Mouse (Mus musculus): ENCODE data around the gene Zfp451. TPM values are rescaled to one million over a fixed set of nuclear protein-coding genes. Genes with fewer than 3 reads are reported as not detected.
A peak's percentile ranks its signal among the peaks of the same experiment; 100 is the strongest.

Gene Zfp451
- polyA plus RNA-seq, 1 experiment: 152 TPM

- TF ChIP-seq POLR2A (IDR thresholded peaks at IDR 0.05; ENCODE audit: control insufficient read depth, low read depth, low read length) (no peak), CTCF (IDR thresholded peaks at IDR 0.05; ENCODE audit: control insufficient read depth, insufficient read depth, insufficient replicate concordance, low read depth, low read length) (no peak)
- Histone ChIP-seq H3K27ac (ENCODE audit: control insufficient read depth, insufficient read depth, low read depth, low read length) (no peak overlapping the region), H3K27me3 (ENCODE audit: control insufficient read depth, insufficient read depth, low read length) (no peaks in the 10 kb centered on the region), H3K4me1 (ENCODE audit: control insufficient read depth, insufficient read depth, low read length) (no peaks in the 10 kb centered on the region), H3K36me3 (ENCODE audit: control insufficient read depth, insufficient read depth, low read length) (no peaks in the 10 kb centered on the region; the same call in 1 of the 2 replicates), H3K4me3 (ENCODE audit: control insufficient read depth, low read depth, low read length) (no peak overlapping the region)
Measured at GRCm38 (mm10) chr1:33803323-33803722, 11.1 kb downstream of the Zfp451 start.

GRCm38 (mm10) chr1:33799620-33800019, 14.8 kb downstream of the Zfp451 start:
- no peak overlapping the region for H3K4me3 ChIP-seq (ENCODE audit: control insufficient read depth, low read depth, low read length)
- H3K4me1 ChIP-seq (ENCODE audit: control insufficient read depth, insufficient read depth, low read length): no peaks in the 10 kb centered on the region
- H3K36me3 ChIP-seq (ENCODE audit: control insufficient read depth, insufficient read depth, low read length): no peaks in the 10 kb centered on the region; the same call in 1 of the 2 replicates
- no peaks in the 10 kb centered on the region for H3K27me3 ChIP-seq (ENCODE audit: control insufficient read depth, insufficient read depth, low read length)
- TF ChIP-seq POLR2A (IDR thresholded peaks at IDR 0.05; ENCODE audit: control insufficient read depth, low read depth, low read length): no peak
- no peak for TF ChIP-seq CTCF (IDR thresholded peaks at IDR 0.05; ENCODE audit: control insufficient read depth, insufficient read depth, insufficient replicate concordance, low read depth, low read length)
- no peak overlapping the region for H3K27ac ChIP-seq (ENCODE audit: control insufficient read depth, insufficient read depth, low read depth, low read length)

GRCm38 (mm10) chr1:33788493-33788892, 25.9 kb downstream of the Zfp451 start:
- TF ChIP-seq CTCF (IDR thresholded peaks at IDR 0.05; ENCODE audit: control insufficient read depth, insufficient read depth, insufficient replicate concordance, low read depth, low read length): no peak
- TF ChIP-seq POLR2A (IDR thresholded peaks at IDR 0.05; ENCODE audit: control insufficient read depth, low read depth, low read length): no peak
- no peaks in the 10 kb centered on the region for H3K4me1 ChIP-seq (ENCODE audit: control insufficient read depth, insufficient read depth, low read length)
- H3K27me3 ChIP-seq (ENCODE audit: control insufficient read depth, insufficient read depth, low read length): no peaks in the 10 kb centered on the region
- peak overlapping the region; percentile 48; the same call in 1 of the 2 replicates for H3K27ac ChIP-seq (ENCODE audit: control insufficient read depth, insufficient read depth, low read depth, low read length)
- no peak overlapping the region for H3K4me3 ChIP-seq (ENCODE audit: control insufficient read depth, low read depth, low read length)
- H3K36me3 ChIP-seq (ENCODE audit: control insufficient read depth, insufficient read depth, low read length): no peaks in the 10 kb centered on the region

GRCm38 (mm10) chr1:33788072-33788471, 26.3 kb downstream of the Zfp451 start:
- Histone ChIP-seq H3K4me1 (ENCODE audit: control insufficient read depth, insufficient read depth, low read length) (no peaks in the 10 kb centered on the region), H3K36me3 (ENCODE audit: control insufficient read depth, insufficient read depth, low read length) (no peaks in the 10 kb centered on the region), H3K27ac (ENCODE audit: control insufficient read depth, insufficient read depth, low read depth, low read length) (no peak overlapping the region; the same call in 1 of the 2 replicates), H3K4me3 (ENCODE audit: control insufficient read depth, low read depth, low read length) (no peak overlapping the region), H3K27me3 (ENCODE audit: control insufficient read depth, insufficient read depth, low read length) (no peaks in the 10 kb centered on the region)
- TF ChIP-seq POLR2A (IDR thresholded peaks at IDR 0.05; ENCODE audit: control insufficient read depth, low read depth, low read length) (no peak), CTCF (IDR thresholded peaks at IDR 0.05; ENCODE audit: control insufficient read depth, insufficient read depth, insufficient replicate concordance, low read depth, low read length) (no peak)

GRCm38 (mm10) chr1:33784561-33784960, 29.8 kb downstream of the Zfp451 start:
- Histone ChIP-seq H3K27me3 (ENCODE audit: control insufficient read depth, insufficient read depth, low read length) (no peaks in the 10 kb centered on the region), H3K4me1 (ENCODE audit: control insufficient read depth, insufficient read depth, low read length) (no peaks in the 10 kb centered on the region), H3K27ac (ENCODE audit: control insufficient read depth, insufficient read depth, low read depth, low read length) (no peak overlapping the region), H3K36me3 (ENCODE audit: control insufficient read depth, insufficient read depth, low read length) (no peaks in the 10 kb centered on the region), H3K4me3 (ENCODE audit: control insufficient read depth, low read depth, low read length) (no peak overlapping the region)
- TF ChIP-seq POLR2A (IDR thresholded peaks at IDR 0.05; ENCODE audit: control insufficient read depth, low read depth, low read length): no peak
- no peak for TF ChIP-seq CTCF (IDR thresholded peaks at IDR 0.05; ENCODE audit: control insufficient read depth, insufficient read depth, insufficient replicate concordance, low read depth, low read length)

- H3K27ac ChIP-seq (ENCODE audit: control insufficient read depth, insufficient read depth, low read depth, low read length): no peak overlapping the region
- no peak overlapping the region for H3K4me3 ChIP-seq (ENCODE audit: control insufficient read depth, low read depth, low read length)
- no peak for TF ChIP-seq CTCF (IDR thresholded peaks at IDR 0.05; ENCODE audit: control insufficient read depth, insufficient read depth, insufficient replicate concordance, low read depth, low read length)
- no peak for TF ChIP-seq POLR2A (IDR thresholded peaks at IDR 0.05; ENCODE audit: control insufficient read depth, low read depth, low read length)
- no peaks in the 10 kb centered on the region for H3K4me1 ChIP-seq (ENCODE audit: control insufficient read depth, insufficient read depth, low read length)
- peaks cover 2% of the 10 kb centered on the region for H3K36me3 ChIP-seq (ENCODE audit: control insufficient read depth, insufficient read depth, low read length)
- H3K27me3 ChIP-seq (ENCODE audit: control insufficient read depth, insufficient read depth, low read length): no peaks in the 10 kb centered on the region
Measured at GRCm38 (mm10) chr1:33776175-33776611, 38.2 kb downstream of the Zfp451 start.

GRCm38 (mm10) chr1:33772106-33772505, 42.3 kb downstream of the Zfp451 start:
- no peak for TF ChIP-seq POLR2A (IDR thresholded peaks at IDR 0.05; ENCODE audit: control insufficient read depth, low read depth, low read length)
- no peak for TF ChIP-seq CTCF (IDR thresholded peaks at IDR 0.05; ENCODE audit: control insufficient read depth, insufficient read depth, insufficient replicate concordance, low read depth, low read length)
- no peaks in the 10 kb centered on the region for H3K27me3 ChIP-seq (ENCODE audit: control insufficient read depth, insufficient read depth, low read length)
- no peaks in the 10 kb centered on the region; the same call in 1 of the 2 replicates for H3K36me3 ChIP-seq (ENCODE audit: control insufficient read depth, insufficient read depth, low read length)
- no peak overlapping the region for H3K27ac ChIP-seq (ENCODE audit: control insufficient read depth, insufficient read depth, low read depth, low read length)
- no peak overlapping the region for H3K4me3 ChIP-seq (ENCODE audit: control insufficient read depth, low read depth, low read length)
- no peaks in the 10 kb centered on the region for H3K4me1 ChIP-seq (ENCODE audit: control insufficient read depth, insufficient read depth, low read length)

GRCm38 (mm10) chr1:33771621-33772020, 42.8 kb downstream of the Zfp451 start:
- H3K4me1 ChIP-seq (ENCODE audit: control insufficient read depth, insufficient read depth, low read length): no peaks in the 10 kb centered on the region
- no peaks in the 10 kb centered on the region; the same call in 1 of the 2 replicates for H3K36me3 ChIP-seq (ENCODE audit: control insufficient read depth, insufficient read depth, low read length)
- no peak for TF ChIP-seq POLR2A (IDR thresholded peaks at IDR 0.05; ENCODE audit: control insufficient read depth, low read depth, low read length)
- TF ChIP-seq CTCF (IDR thresholded peaks at IDR 0.05; ENCODE audit: control insufficient read depth, insufficient read depth, insufficient replicate concordance, low read depth, low read length): no peak
- H3K27ac ChIP-seq (ENCODE audit: control insufficient read depth, insufficient read depth, low read depth, low read length): no peak overlapping the region
- no peak overlapping the region for H3K4me3 ChIP-seq (ENCODE audit: control insufficient read depth, low read depth, low read length)
- no peaks in the 10 kb centered on the region for H3K27me3 ChIP-seq (ENCODE audit: control insufficient read depth, insufficient read depth, low read length)
